Mouse (Mus musculus) cortical plate, adult 2 months (tissue): ENCODE measurements around the gene Hormad1.

ENCODE experiments used
- CTCF ChIP-seq: fragments of 200-500 bp; IDR thresholded peaks from 2 replicates; pipeline ENCODE4 v1.5.1; 2011; ENCODE audit warnings: mild to moderate bottlenecking, control low read depth, low read length; ENCODE audit not compliant: insufficient read depth; ENCODE audit errors: extremely low read depth
- POLR2A ChIP-seq: fragments of 200-500 bp; IDR thresholded peaks from 2 replicates; pipeline ENCODE4 v1.6.1; 2011; ENCODE audit warnings: mild to moderate bottlenecking, low read length, control low read depth; ENCODE audit not compliant: insufficient read depth; ENCODE audit errors: extremely low read depth

GRCm38 (mm10) chr3:95519315-95519714, 40.2 kb upstream of the Hormad1 start:
- TF ChIP-seq CTCF = no peak
- TF ChIP-seq POLR2A = no peak
